Mouse (Mus musculus) c-Kit-positive CD71-positive TER-119-negative erythroid progenitor cells, embryonic 14.5 days (primary cell): ENCODE data around the gene Eef1akmt2.

Source experiments
- DNase-seq: peaks from one replicate; pipeline ENCODE4 v3.0.0-alpha.2; 2013; ENCODE audit warnings: low read depth

Gene Eef1akmt2

GRCm38 (mm10) chr7:132787496-132788190 is 64.8 kb downstream of the Eef1akmt2 start:
- no peak for DNase-seq

DNA sequence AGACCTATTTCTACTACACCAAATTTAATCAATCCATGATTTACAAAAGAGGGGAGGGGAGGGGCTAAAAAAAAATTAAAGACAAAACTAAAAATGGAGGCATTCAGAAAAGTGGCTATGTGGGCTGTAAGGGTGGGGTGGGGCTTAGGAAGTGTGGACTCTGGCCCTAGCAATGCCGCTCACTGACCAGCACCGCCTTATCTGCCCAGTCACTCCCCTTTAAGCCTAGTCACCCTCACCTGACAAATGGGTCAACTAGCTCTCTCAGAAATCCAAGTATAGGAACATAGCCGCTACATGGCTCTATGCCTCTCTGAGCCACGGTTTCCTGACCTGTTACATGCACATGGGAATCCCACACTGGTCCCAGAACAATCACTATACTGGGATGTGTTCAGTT is 65.5 kb downstream of the Eef1akmt2 start:
- no peak for DNase-seq

GRCm38 (mm10) chr7:132786522-132786921 is 66.0 kb downstream of the Eef1akmt2 start:
- DNase-seq, result no peak

DNA sequence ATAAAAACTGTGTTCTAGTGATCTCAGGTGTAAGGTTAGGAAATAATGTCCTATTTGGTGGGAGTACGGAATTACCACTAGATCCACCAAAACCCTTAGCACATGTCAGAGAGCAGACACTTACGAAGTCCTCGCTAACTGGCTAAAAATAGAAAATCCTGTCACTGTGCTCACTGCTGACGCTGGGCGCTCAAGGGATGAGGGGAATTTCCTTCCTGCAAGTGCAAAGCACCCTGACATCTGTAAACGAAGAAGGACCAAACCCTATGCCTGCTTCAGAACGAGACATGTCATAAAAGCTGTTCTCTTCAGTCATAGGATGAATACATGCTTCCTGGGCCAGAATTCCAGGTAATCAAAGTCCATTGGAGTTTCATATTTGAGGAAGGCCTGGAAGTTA is 66.5 kb downstream of the Eef1akmt2 start:
- DNase-seq, result no peak

DNA sequence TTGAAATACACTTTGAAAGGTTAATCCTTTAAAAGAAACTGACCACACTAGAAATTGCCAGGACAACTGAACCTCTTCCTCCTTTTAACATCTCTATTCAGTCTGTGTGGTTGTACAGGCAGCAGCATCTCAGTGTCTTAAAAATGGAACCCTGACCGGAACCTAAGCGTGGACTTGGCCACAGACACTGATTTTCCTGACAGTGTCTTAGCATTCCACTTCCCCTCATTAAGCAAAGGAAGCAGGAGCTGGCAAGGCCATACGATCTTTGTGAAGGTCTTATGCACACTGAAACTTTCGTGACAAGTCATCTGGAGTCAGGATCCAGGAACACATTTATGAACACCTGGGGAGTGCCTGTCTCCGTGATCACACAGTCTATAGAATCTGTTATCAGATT is 68.4 kb downstream of the Eef1akmt2 start:
- DNase-seq, result no peak

GRCm38 (mm10) chr7:132781850-132782249 is 70.6 kb downstream of the Eef1akmt2 start:
- no peak for DNase-seq

GRCm38 (mm10) chr7:132781130-132781814 is 71.2 kb downstream of the Eef1akmt2 start:
- DNase-seq, result no peak

- no peak for DNase-seq
Observed at GRCm38 (mm10) chr7:132780611-132781010, 71.9 kb downstream of the Eef1akmt2 start.

DNA sequence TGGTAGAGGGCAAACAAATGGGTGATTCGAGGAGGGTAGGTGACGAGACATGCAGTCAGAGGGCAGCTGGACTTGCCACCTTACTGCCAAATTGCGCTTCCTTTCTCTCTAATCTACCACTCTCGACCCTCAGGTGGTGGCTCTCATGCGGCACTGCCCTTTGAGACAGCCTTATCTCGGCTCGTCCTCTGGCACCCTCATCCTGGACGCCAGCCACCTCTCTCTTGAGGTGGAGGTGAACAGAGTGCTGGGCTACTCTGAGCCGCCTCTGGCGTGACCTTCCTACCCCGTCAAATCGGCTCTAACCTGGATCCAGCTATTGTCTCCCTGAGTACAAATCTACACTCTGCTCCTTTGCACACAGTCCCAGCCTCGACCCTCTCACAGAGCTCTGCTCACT is 73.8 kb downstream of the Eef1akmt2 start:
- DNase-seq, result no peak

DNA sequence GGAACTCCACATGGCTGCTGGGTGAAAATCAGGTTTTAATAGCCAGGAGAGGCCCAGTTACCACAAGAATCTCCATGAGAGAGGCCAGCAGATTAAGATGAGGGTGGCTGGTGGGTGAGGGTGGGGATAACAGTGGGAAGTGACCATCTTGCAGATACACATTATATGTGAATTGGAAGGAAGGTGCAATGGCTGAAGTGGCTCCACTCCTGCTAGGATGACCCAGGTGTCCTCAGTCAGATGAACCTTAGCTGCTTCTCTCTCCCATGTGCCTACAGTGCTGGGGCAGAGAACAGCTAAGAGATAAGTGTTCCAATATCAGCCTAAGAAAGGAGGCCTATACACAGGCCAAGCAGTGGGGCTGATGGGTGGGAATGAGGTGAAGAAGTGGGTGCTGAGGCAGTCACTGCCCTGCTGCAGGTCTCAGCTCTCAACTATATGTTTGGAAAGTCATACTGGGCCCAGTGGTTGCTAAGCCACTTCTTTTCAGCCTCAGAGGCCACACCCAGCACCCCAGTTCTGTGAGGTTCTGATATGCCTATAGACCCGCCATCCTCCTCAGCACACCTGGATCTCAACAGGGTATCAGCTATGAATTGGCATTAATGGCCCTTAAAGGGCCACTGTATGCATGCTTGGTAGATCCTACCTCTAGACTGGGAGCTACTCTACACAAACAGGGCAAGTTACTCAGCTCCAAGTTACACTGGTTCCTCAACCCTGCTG is 74.6 kb downstream of the Eef1akmt2 start:
- DNase-seq, result peak; percentile 70
